Mouse (Mus musculus): ENCODE results near the gene Arhgef26. TPM values are rescaled to one million over a fixed set of nuclear protein-coding genes. Genes with fewer than 3 reads are reported as not detected.

The Arhgef26 gene
- total RNA-seq (2014; rRNA removed), result 24.0 and 33.0 TPM in 2 replicates
- 17.1 and 19.8 TPM in 2 replicates for polyA plus RNA-seq (2015; fragmentation: Nextera tagmentation; extraction: Ambion mirVana)

DNA sequence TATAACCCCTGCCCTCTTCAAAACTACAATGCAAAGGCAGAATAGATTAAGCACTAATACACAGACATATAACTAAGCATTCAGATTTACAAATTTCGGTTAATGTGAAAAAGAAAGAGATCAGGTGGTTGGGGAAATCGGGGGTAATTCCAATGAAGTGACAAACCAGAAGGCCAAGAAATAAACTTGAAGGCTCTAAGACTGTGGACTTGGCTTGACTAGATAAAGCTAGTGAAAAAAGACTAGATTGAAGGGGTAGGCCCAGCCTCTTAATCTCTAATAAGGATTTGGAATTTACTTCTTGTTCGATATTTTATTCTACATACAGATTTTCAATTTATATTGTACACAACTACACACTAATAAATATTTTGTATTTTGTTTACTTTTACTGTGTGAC is at the start of gene Arhgef26:
Arhgef26 (plus strand) TSS at position 301 of the 400 bp plus-strand sequence.
- H3K4me1 ChIP-seq (ENCODE audit: insufficient read depth), result peaks cover 3% of the 10 kb centered on the region; the same call in 1 of the 2 replicates
- H3K36me3 ChIP-seq (ENCODE audit: insufficient read depth), result no peaks in the 10 kb centered on the region
- 89% methylated on average over 3 of the region's 3 CpGs for WGBS
- no peaks in the 10 kb centered on the region for H3K9me3 ChIP-seq (ENCODE audit: low read length)
- DNase-seq (no peak), ATAC-seq (no peak)
- peak within 1 kb of the TSS; percentile 84 for H3K4me2 ChIP-seq (ENCODE audit: low read depth)
- peak within 1 kb of the TSS; percentile 74 for H3K9ac ChIP-seq
- H3K27ac ChIP-seq (ENCODE audit: low read depth, low read length), result peak within 1 kb of the TSS; percentile 75
- H3K27me3 ChIP-seq (ENCODE audit: insufficient read depth, low read length), result no peaks in the 10 kb centered on the region
- peak within 1 kb of the TSS; percentile 76 for H3K4me3 ChIP-seq (ENCODE audit: low read depth, low read length)
- no peak for TF ChIP-seq CTCF (IDR thresholded peaks at IDR 0.05; ENCODE audit: low read depth)

DNA sequence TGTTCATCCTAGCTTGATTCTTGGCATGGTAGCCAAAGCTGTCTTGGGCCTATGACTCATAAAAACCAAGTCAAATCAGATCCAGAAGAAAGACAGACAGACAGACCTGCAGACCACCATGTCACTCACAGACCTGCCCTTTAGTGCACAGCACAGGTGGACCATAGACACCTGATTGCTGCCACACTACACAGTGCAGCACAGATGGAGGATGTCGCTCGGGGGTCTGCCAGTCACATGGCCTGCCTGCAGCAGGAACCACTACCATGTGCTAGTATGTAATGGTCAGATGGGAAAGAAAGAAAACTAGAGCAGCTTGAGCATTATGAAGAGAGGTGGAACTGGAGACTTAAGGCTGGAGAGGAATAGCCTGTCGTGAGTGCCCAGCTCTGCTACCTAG is 27.7 kb upstream of the Arhgef26 start:
- no peaks in the 10 kb centered on the region for H3K36me3 ChIP-seq (ENCODE audit: insufficient read depth)
- DNase-seq, result no peak
- ATAC-seq, result no peak
- no peak overlapping the region for H3K4me2 ChIP-seq (ENCODE audit: low read depth)
- H3K4me1 ChIP-seq (ENCODE audit: insufficient read depth), result no peaks in the 10 kb centered on the region
- TF ChIP-seq CTCF (IDR thresholded peaks at IDR 0.05; ENCODE audit: low read depth), result no peak
- no peak overlapping the region for H3K4me3 ChIP-seq (ENCODE audit: low read depth, low read length)
- H3K27me3 ChIP-seq (ENCODE audit: insufficient read depth, low read length), result no peaks in the 10 kb centered on the region
- no peaks in the 10 kb centered on the region for H3K9me3 ChIP-seq (ENCODE audit: low read length)
- no peak overlapping the region for H3K9ac ChIP-seq
- H3K27ac ChIP-seq (ENCODE audit: low read depth, low read length), result no peak overlapping the region
- WGBS, result 85% methylated on average over 3 of the region's 3 CpGs

DNA sequence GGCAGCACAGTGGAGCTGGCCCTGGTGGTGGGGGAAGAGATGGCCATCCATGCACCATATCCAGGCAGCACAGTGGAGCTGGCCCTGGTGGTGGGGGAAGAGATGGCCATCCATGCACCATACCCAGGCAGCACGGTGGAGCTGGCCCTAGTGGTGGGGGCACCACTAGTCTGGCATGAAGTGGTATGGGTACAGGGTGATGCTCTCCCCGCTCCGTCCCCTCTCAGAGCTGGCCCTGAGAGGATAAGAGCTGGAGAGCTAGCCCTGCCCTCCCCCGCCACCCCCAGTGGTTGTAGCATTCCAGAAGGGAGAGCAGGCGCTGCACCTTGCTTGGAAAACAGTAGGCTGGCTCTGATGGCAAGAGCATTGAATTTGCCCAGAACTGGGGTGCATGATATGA is 26.9 kb upstream of the Arhgef26 start:
- no peaks in the 10 kb centered on the region for H3K4me1 ChIP-seq (ENCODE audit: insufficient read depth)
- no peak overlapping the region for H3K4me2 ChIP-seq (ENCODE audit: low read depth)
- ATAC-seq (no peak), DNase-seq (no peak)
- no peak for TF ChIP-seq CTCF (IDR thresholded peaks at IDR 0.05; ENCODE audit: low read depth)
- H3K27me3 ChIP-seq (ENCODE audit: insufficient read depth, low read length), result no peaks in the 10 kb centered on the region
- no peak overlapping the region for H3K4me3 ChIP-seq (ENCODE audit: low read depth, low read length)
- no peaks in the 10 kb centered on the region for H3K36me3 ChIP-seq (ENCODE audit: insufficient read depth)
- H3K9me3 ChIP-seq (ENCODE audit: low read length), result no peaks in the 10 kb centered on the region
- no peak overlapping the region for H3K9ac ChIP-seq
- H3K27ac ChIP-seq (ENCODE audit: low read depth, low read length), result no peak overlapping the region
- 88% methylated on average over 5 of the region's 5 CpGs for WGBS

DNA sequence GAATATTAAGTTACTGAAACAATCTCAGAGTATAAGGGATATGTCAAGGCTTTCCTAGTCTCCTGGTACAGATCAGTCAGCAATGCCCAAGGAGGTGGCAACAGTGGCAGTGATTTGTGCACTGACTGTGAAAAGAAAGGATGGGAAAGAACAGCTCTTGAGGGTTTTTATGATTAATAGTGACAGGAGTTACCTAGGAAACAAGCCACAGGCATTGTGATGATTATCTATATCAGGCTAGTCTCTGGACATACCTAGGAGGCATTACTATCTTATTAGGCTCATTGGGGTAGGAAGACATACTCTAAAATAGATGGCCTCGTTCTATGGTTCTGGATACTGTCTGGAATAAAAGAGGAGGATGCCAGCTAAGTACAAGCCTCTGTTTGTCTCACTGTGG is 13.4 kb upstream of the Arhgef26 start:
- H3K9me3 ChIP-seq (ENCODE audit: low read length), result no peaks in the 10 kb centered on the region
- H3K4me1 ChIP-seq (ENCODE audit: insufficient read depth), result no peaks in the 10 kb centered on the region
- no peak overlapping the region for H3K9ac ChIP-seq
- no peak overlapping the region for H3K4me2 ChIP-seq (ENCODE audit: low read depth)
- 45% methylated on average over 1 of the region's 1 CpGs for WGBS
- ATAC-seq, result no peak
- no peak overlapping the region for H3K4me3 ChIP-seq (ENCODE audit: low read depth, low read length)
- TF ChIP-seq CTCF (IDR thresholded peaks at IDR 0.05; ENCODE audit: low read depth), result no peak
- H3K27ac ChIP-seq (ENCODE audit: low read depth, low read length), result no peak overlapping the region
- H3K27me3 ChIP-seq (ENCODE audit: insufficient read depth, low read length), result no peaks in the 10 kb centered on the region
- no peaks in the 10 kb centered on the region for H3K36me3 ChIP-seq (ENCODE audit: insufficient read depth)
- no peak for DNase-seq

DNA sequence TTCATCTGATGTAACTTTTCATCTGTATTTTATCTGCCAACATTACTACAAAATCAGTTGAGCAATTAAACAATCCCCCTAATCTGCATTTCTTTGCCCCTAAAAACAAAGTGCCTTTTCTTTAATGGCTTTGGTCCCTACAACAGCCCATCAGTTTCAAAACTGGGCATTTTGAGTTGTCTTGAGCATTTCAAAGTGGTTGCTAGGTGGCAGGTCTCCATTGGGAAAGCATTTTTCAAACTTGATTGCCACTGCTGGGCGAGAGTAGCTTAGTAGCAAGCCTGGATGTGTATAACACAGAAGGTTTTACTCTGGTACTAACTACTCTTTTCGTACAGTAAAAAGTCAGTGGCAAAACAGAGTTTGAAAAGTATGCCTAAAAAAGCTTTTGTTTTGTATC is 10.2 kb upstream of the Arhgef26 start:
- Histone ChIP-seq H3K36me3 (ENCODE audit: insufficient read depth) (no peaks in the 10 kb centered on the region), H3K9ac (no peak overlapping the region), H3K4me1 (ENCODE audit: insufficient read depth) (no peaks in the 10 kb centered on the region), H3K27me3 (ENCODE audit: insufficient read depth, low read length) (no peaks in the 10 kb centered on the region), H3K27ac (ENCODE audit: low read depth, low read length) (no peak overlapping the region), H3K4me3 (ENCODE audit: low read depth, low read length) (no peak overlapping the region), H3K9me3 (ENCODE audit: low read length) (no peaks in the 10 kb centered on the region), H3K4me2 (ENCODE audit: low read depth) (no peak overlapping the region)
- 24% methylated on average over 2 of the region's 2 CpGs for WGBS
- ATAC-seq (0 out of 2 replicates have a peak, but pooled peaks have one; percentile 32), DNase-seq (peak; percentile 16)
- no peak for TF ChIP-seq CTCF (IDR thresholded peaks at IDR 0.05; ENCODE audit: low read depth)

DNA sequence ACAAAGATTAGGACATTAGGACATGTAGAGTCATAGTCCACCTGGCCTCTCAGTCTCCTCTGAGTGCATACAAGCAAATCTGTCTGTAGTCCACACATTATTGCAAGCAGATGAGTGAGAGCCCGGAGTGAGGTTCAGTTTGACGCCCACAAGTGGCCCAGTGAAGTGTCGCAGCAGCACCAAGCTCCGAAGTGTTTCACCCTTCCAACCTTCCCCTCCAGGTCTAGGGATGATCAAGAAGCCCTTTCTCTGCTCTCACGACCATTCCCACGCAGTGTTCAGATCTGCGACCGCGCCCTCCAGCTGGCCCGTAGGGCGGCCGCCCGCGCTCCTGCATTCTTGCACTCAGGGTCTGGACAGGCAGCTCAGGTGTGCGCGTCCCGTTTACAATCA is 313 bp downstream of the Arhgef26 start:
- ATAC-seq, result peak; percentile 46
- no peak for TF ChIP-seq CTCF (IDR thresholded peaks at IDR 0.05; ENCODE audit: low read depth)
- 3% methylated on average over 17 of the region's 17 CpGs for WGBS

DNA sequence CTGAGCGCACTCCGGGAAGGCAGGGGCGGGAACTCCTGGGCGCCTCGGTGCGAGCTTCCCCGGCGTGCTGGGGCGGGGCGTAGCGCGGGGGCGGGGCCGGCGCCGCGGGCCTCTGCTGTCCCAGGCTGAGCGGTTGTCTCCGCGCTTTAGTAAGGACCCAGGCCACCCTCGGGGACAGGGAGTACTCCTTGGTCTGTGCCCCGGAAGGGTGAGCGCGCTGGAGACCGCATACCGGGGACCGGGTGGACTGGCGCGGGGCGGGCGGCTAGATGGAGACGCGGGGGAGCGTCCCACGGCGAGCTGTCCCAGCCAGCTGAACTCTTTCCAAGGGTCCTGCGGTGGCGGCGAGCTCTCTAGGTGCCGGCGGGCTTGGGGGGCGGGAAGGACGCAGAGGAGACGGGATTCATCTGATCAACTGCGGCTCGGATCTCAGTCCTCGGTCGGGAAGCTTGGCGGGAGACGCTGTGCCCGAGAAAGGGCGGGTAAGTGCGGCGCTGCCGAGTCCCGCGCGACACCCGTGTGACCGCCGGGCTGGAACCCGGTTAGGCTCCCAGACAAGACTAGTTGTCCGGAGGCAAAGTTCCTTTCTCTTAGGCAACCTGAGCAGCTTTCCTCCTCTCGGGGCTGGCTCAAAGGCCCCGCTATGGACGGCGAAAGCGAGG is 841 bp downstream of the Arhgef26 start:
- H3K36me3 ChIP-seq (ENCODE audit: insufficient read depth), result no peaks in the 10 kb centered on the region
- peak; percentile 71 for DNase-seq
- WGBS, result under 1% methylated on average over 66 of the region's 68 CpGs
- H3K9ac ChIP-seq, result peak overlapping the region; percentile 74
- no peaks in the 10 kb centered on the region for H3K27me3 ChIP-seq (ENCODE audit: insufficient read depth, low read length)
- TF ChIP-seq CTCF (IDR thresholded peaks at IDR 0.05; ENCODE audit: low read depth), result no peak
- peak overlapping the region; percentile 76 for H3K4me3 ChIP-seq (ENCODE audit: low read depth, low read length)
- H3K27ac ChIP-seq (ENCODE audit: low read depth, low read length), result peak overlapping the region; percentile 75
- ATAC-seq, result peak; percentile 93
- H3K4me2 ChIP-seq (ENCODE audit: low read depth), result peak overlapping the region; percentile 84
- peaks cover 3% of the 10 kb centered on the region; the same call in 1 of the 2 replicates for H3K4me1 ChIP-seq (ENCODE audit: insufficient read depth)
- no peaks in the 10 kb centered on the region for H3K9me3 ChIP-seq (ENCODE audit: low read length)

More for the DNA sequence above, 313 bp downstream of the Arhgef26 start:
- Histone ChIP-seq H3K4me1 (ENCODE audit: insufficient read depth) (peaks cover 3% of the 10 kb centered on the region; the same call in 1 of the 2 replicates), H3K27me3 (ENCODE audit: insufficient read depth, low read length) (no peaks in the 10 kb centered on the region), H3K27ac (ENCODE audit: low read depth, low read length) (no peak overlapping the region), H3K36me3 (ENCODE audit: insufficient read depth) (no peaks in the 10 kb centered on the region), H3K4me3 (ENCODE audit: low read depth, low read length) (peak overlapping the region; percentile 76), H3K4me2 (ENCODE audit: low read depth) (peak overlapping the region; percentile 84), H3K9ac (peak overlapping the region; percentile 74), H3K9me3 (ENCODE audit: low read length) (no peaks in the 10 kb centered on the region)
- DNase-seq, result peak; percentile 20

All from forebrain, postnatal 0 days (tissue).